Mouse (Mus musculus): ENCODE data around the gene Tax1bp3. TPM values are rescaled to one million over a fixed set of nuclear protein-coding genes. Genes with fewer than 3 reads are reported as not detected.

Tax1bp3 gene
- polyA plus RNA-seq, 1 experiment from 2014 or later: 131 TPM

GRCm38 (mm10) chr11:73205194-73205593 is 28.3 kb downstream of the Tax1bp3 start:
- Histone ChIP-seq H3K9ac (no peak overlapping the region), H3K36me3 (no peaks in the 10 kb centered on the region), H3K4me2 (no peak overlapping the region), H3K4me1 (replicated peaks) (peaks cover under 1% of the 10 kb centered on the region; the same call in 1 of the 2 replicates), H3K9me3 (no peaks in the 10 kb centered on the region), H3K27me3 (no peaks in the 10 kb centered on the region), H3K27ac (replicated peaks) (no peak overlapping the region), H3K4me3 (no peak overlapping the region)
- 83% methylated on average over 7 of the region's 7 CpGs for WGBS
- ATAC-seq (ENCODE audit: low FRiP score, low read depth): no peak

GRCm38 (mm10) chr11:73207621-73208020 is 30.7 kb downstream of the Tax1bp3 start:
- Histone ChIP-seq H3K9ac (no peak overlapping the region), H3K36me3 (no peaks in the 10 kb centered on the region), H3K9me3 (no peaks in the 10 kb centered on the region), H3K4me1 (replicated peaks) (no peaks in the 10 kb centered on the region), H3K27ac (replicated peaks) (no peak overlapping the region), H3K4me2 (no peak overlapping the region), H3K4me3 (no peak overlapping the region), H3K27me3 (no peaks in the 10 kb centered on the region)
- WGBS: 80% methylated on average over 2 of the region's 2 CpGs
- no peak for ATAC-seq (ENCODE audit: low FRiP score, low read depth)

DNA sequence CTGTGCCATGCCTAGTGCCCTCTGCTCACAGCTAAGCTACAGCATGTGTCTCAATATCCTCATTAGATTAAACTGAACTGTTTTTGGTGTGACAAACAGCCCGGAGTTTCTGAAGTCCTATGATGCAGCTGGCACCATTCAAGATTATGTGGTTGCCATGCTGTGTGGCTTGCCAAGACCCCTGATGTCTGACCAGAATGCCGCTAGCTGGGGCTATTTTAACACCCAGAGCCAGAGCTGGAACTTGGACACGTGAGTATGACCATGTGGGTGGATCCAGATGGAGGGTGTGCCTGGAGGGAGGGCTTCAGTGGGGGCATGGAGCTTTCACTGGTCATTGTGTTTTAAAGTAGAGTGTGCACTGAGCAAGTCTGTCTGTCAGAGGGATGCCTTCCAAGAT is 37.1 kb downstream of the Tax1bp3 start:
- 72% methylated on average over 3 of the region's 3 CpGs for WGBS
- H3K4me2 ChIP-seq: no peak overlapping the region

DNA sequence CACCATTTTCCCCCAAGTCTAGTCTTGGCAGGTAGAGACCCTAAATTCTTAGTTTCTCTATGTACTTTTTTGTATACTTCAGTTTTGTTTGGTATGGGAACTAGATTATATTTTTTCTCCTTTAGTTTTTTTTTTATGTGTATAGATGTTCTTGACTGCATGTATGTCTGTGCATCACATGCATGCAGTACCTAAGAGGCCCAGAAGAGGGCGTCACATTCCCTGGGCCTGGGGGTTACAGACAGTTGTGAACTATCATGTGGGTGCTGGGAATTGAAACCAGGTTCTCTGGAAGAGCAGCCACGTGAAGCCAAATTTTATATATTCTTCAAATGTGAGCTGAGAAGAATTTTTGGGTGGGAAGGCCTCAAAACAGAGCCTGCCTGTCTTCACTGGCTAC is 42.8 kb downstream of the Tax1bp3 start:
- Histone ChIP-seq H3K4me1 (replicated peaks) (no peaks in the 10 kb centered on the region), H3K4me3 (no peak overlapping the region), H3K27ac (replicated peaks) (no peak overlapping the region), H3K36me3 (no peaks in the 10 kb centered on the region), H3K27me3 (no peaks in the 10 kb centered on the region), H3K9ac (no peak overlapping the region), H3K4me2 (no peak overlapping the region), H3K9me3 (no peaks in the 10 kb centered on the region)
- no peak for ATAC-seq (ENCODE audit: low FRiP score, low read depth)
- 69% methylated on average over 2 of the region's 2 CpGs for WGBS

More for the DNA sequence above, 37.1 kb downstream of the Tax1bp3 start:
- no peak overlapping the region for H3K4me3 ChIP-seq
- ATAC-seq (ENCODE audit: low FRiP score, low read depth): no peak
- no peaks in the 10 kb centered on the region for H3K4me1 ChIP-seq (replicated peaks)
- no peaks in the 10 kb centered on the region for H3K36me3 ChIP-seq
- no peak overlapping the region for H3K9ac ChIP-seq
- no peak overlapping the region for H3K27ac ChIP-seq (replicated peaks)
- no peaks in the 10 kb centered on the region for H3K27me3 ChIP-seq
- H3K9me3 ChIP-seq: no peaks in the 10 kb centered on the region

- 100% methylated on average over 1 of the region's 1 CpGs for WGBS
- Histone ChIP-seq H3K36me3 (no peaks in the 10 kb centered on the region), H3K9ac (no peak overlapping the region), H3K9me3 (no peaks in the 10 kb centered on the region), H3K4me3 (no peak overlapping the region), H3K4me2 (no peak overlapping the region), H3K27me3 (no peaks in the 10 kb centered on the region), H3K4me1 (replicated peaks) (no peaks in the 10 kb centered on the region), H3K27ac (replicated peaks) (no peak overlapping the region)
- ATAC-seq (ENCODE audit: low FRiP score, low read depth): no peak
Observed at GRCm38 (mm10) chr11:73220651-73221050, 43.8 kb downstream of the Tax1bp3 start.

- Histone ChIP-seq H3K9ac (no peak overlapping the region), H3K4me3 (no peak overlapping the region), H3K4me2 (no peak overlapping the region), H3K27ac (replicated peaks) (no peak overlapping the region), H3K9me3 (no peaks in the 10 kb centered on the region), H3K27me3 (no peaks in the 10 kb centered on the region), H3K36me3 (no peaks in the 10 kb centered on the region), H3K4me1 (replicated peaks) (no peaks in the 10 kb centered on the region)
- ATAC-seq (ENCODE audit: low FRiP score, low read depth): no peak
- WGBS: 39% methylated on average over 5 of the region's 5 CpGs
Observed at GRCm38 (mm10) chr11:73222846-73223245, 46.0 kb downstream of the Tax1bp3 start.

DNA sequence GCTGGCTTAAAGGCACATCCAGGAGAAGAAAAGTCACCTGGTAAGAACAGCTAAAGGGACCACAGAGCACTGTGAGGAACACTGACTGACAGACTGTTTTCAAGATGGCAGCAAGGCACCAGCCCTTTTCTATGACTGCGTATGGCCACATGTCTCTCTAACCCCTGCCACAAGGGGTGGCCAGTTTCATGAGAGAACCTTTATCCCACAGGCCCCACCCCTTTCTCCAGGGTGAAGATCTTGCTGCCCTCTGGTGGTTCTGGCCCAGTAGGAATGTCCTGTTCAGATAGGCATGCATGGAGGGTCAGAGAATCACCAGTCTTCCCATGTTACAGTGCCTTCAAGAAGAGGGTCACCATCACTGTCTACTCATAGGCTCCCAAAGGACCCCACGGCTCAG is 47.1 kb downstream of the Tax1bp3 start:
- ATAC-seq (ENCODE audit: low FRiP score, low read depth): no peak
- no peak overlapping the region for H3K9ac ChIP-seq

GRCm38 (mm10) chr11:73225856-73226255 is 49.0 kb downstream of the Tax1bp3 start:
- Histone ChIP-seq H3K9me3 (no peaks in the 10 kb centered on the region), H3K4me3 (no peak overlapping the region), H3K4me2 (no peak overlapping the region), H3K36me3 (no peaks in the 10 kb centered on the region), H3K9ac (no peak overlapping the region), H3K4me1 (replicated peaks) (no peaks in the 10 kb centered on the region), H3K27me3 (no peaks in the 10 kb centered on the region), H3K27ac (replicated peaks) (no peak overlapping the region)
- no peak for ATAC-seq (ENCODE audit: low FRiP score, low read depth)
- WGBS: 92% methylated on average over 6 of the region's 6 CpGs

More for the DNA sequence above, 47.1 kb downstream of the Tax1bp3 start:
- no peaks in the 10 kb centered on the region for H3K27me3 ChIP-seq
- no peak overlapping the region for H3K4me2 ChIP-seq
- H3K4me3 ChIP-seq: no peak overlapping the region
- H3K9me3 ChIP-seq: no peaks in the 10 kb centered on the region
- no peaks in the 10 kb centered on the region for H3K4me1 ChIP-seq (replicated peaks)
- no peak overlapping the region for H3K27ac ChIP-seq (replicated peaks)
- no peaks in the 10 kb centered on the region for H3K36me3 ChIP-seq
- WGBS: 83% methylated on average over 2 of the region's 2 CpGs

GRCm38 (mm10) chr11:73228881-73229280 is 52.0 kb downstream of the Tax1bp3 start:
- H3K4me1 ChIP-seq (replicated peaks): no peaks in the 10 kb centered on the region
- H3K27ac ChIP-seq (replicated peaks): no peak overlapping the region
- H3K9me3 ChIP-seq: no peaks in the 10 kb centered on the region
- H3K36me3 ChIP-seq: no peaks in the 10 kb centered on the region
- H3K4me2 ChIP-seq: no peak overlapping the region
- 77% methylated on average over 5 of the region's 5 CpGs for WGBS
- no peak overlapping the region for H3K9ac ChIP-seq
- H3K4me3 ChIP-seq: no peak overlapping the region
- no peaks in the 10 kb centered on the region for H3K27me3 ChIP-seq
- ATAC-seq (ENCODE audit: low FRiP score, low read depth): no peak

GRCm38 (mm10) chr11:73230081-73230480 is 53.2 kb downstream of the Tax1bp3 start:
- Histone ChIP-seq H3K9ac (no peak overlapping the region), H3K4me1 (replicated peaks) (no peaks in the 10 kb centered on the region), H3K4me2 (no peak overlapping the region), H3K9me3 (no peaks in the 10 kb centered on the region), H3K27me3 (no peaks in the 10 kb centered on the region), H3K36me3 (no peaks in the 10 kb centered on the region), H3K4me3 (no peak overlapping the region), H3K27ac (replicated peaks) (no peak overlapping the region)
- 91% methylated on average over 5 of the region's 5 CpGs for WGBS
- ATAC-seq (ENCODE audit: low FRiP score, low read depth): no peak

GRCm38 (mm10) chr11:73232513-73232912 is 55.6 kb downstream of the Tax1bp3 start:
- H3K4me3 ChIP-seq: no peak overlapping the region
- no peak for ATAC-seq (ENCODE audit: low FRiP score, low read depth)
- no peak overlapping the region for H3K9ac ChIP-seq
- no peak overlapping the region for H3K27ac ChIP-seq (replicated peaks)
- H3K27me3 ChIP-seq: no peaks in the 10 kb centered on the region
- H3K4me2 ChIP-seq: no peak overlapping the region
- H3K36me3 ChIP-seq: no peaks in the 10 kb centered on the region
- H3K9me3 ChIP-seq: no peaks in the 10 kb centered on the region
- no peaks in the 10 kb centered on the region for H3K4me1 ChIP-seq (replicated peaks)
- 72% methylated on average over 2 of the region's 2 CpGs for whole genome bisulfite sequencing
